ENCODE assay signal across 16 mouse cellular contexts in genomic region chr6:13746577-13747482, GRCm38 (mm10).
DNase-seq lines count a peak whose midpoint lies in the region; ATAC-seq and TF ChIP-seq lines count a peak whose summit lies in the region.
"Had no signal": no experiment of that assay in that cellular context is flagged by ENCODE, and none has a peak within 500 bp of the region (broad histone marks: within the 10 kb centered on the region; RNA-seq: fewer than 3 reads in every experiment).

No protein-coding gene starts in this region.

- no peak overlapping the region for H3K9ac ChIP-seq in ES-E14 (ENCODE audit: insufficient read depth, low read depth, low read length, poor library complexity, severe bottlenecking)
- H3K9ac ChIP-seq in neural tube, embryonic 15.5 days (replicated peaks): no peak overlapping the region
- H3K9ac ChIP-seq: lung, embryonic 15.5 days; midbrain, embryonic 15.5 days had no signal

- H3K4me1 ChIP-seq in ES-E14 (ENCODE audit: control insufficient read depth in 2 of 2, insufficient read depth in 2 of 2, low read length in 2 of 2, poor library complexity in 1 of 2): peaks cover 0 to 2% of the 10 kb centered on the region in 2 experiments; a peak in 1 of 4 replicates
- H3K4me1 ChIP-seq in neural tube, embryonic 15.5 days: peaks cover 6% of the 10 kb centered on the region

- WGBS in neural tube, embryonic 15.5 days: 78% methylated on average over 8 of the region's 8 CpGs

- H3K4me3 ChIP-seq in ES-E14 (ENCODE audit: insufficient read depth in 1 of 2, low read depth in 1 of 2, low read length in 2 of 2, poor library complexity in 1 of 2, severe bottlenecking in 1 of 2): no peak overlapping the region
- H3K4me3 ChIP-seq in neural tube, embryonic 15.5 days (replicated peaks): no peak overlapping the region
- H3K4me3 ChIP-seq: lung, embryonic 15.5 days; midbrain, embryonic 15.5 days had no signal

- no peak overlapping the region for H3K4me2 ChIP-seq in neural tube, embryonic 15.5 days
- H3K4me2 ChIP-seq: liver, embryonic 11.5 days; lung, embryonic 15.5 days had no signal

- no peaks in the 10 kb centered on the region for H3K27me3 ChIP-seq in neural tube, embryonic 15.5 days (replicated peaks)
- H3K27me3 ChIP-seq: lung, embryonic 15.5 days; midbrain, embryonic 15.5 days had no signal

- in situ Hi-C loops in ES-E14 (cut with MboI; ENCODE audit: low sequenced_read_pairs in 2 of 2, unreplicated experiment in 2 of 2): no loop called here

- no peaks in the 10 kb centered on the region for H3K36me3 ChIP-seq in ES-E14 (ENCODE audit: control insufficient read depth, insufficient read depth, low read length, poor library complexity, severe bottlenecking)
- H3K36me3 ChIP-seq in neural tube, embryonic 15.5 days: no peaks in the 10 kb centered on the region
- H3K36me3 ChIP-seq: lung, embryonic 15.5 days; midbrain, embryonic 15.5 days had no signal

- H3K9me3 ChIP-seq in ES-E14 (ENCODE audit: control insufficient read depth, insufficient read depth, low read depth, low read length): peaks cover 4% of the 10 kb centered on the region
- no peaks in the 10 kb centered on the region for H3K9me3 ChIP-seq in neural tube, embryonic 15.5 days (replicated peaks)
- H3K9me3 ChIP-seq: lung, embryonic 15.5 days; midbrain, embryonic 15.5 days had no signal

- peak; percentile 96 for ATAC-seq in frontal cortex, adult (ENCODE audit: low TSS enrichment)
- ATAC-seq in neural tube, embryonic 15.5 days (ENCODE audit: low FRiP score): no peak

- no peak for DNase-seq in frontal cortex, postnatal 14 days (ENCODE audit: low spot score in 2 of 2)
- peak; percentile 11 for DNase-seq in layer of hippocampus, adult 11-12 months (ENCODE audit: low spot score)
- DNase-seq in layer of hippocampus, adult 9-11 months: no peak
- DNase-seq in ES-E14 (ENCODE audit: low read depth, low spot score): no peak
- DNase-seq in fat pad, adult 2 months (ENCODE audit: extremely low read depth, low read depth, low spot score): peak; percentile 65
- DNase-seq: adrenal gland, adult 8-10 months; cerebellum, adult 9-10 months; embryo, embryonic 11 days; kidney, adult 11 months; kidney, postnatal 4 days; right cerebral cortex, postnatal 25 days had no signal

- peak overlapping the region; percentile 72; the same call in 1 of the 2 replicates for H3K27ac ChIP-seq in ES-E14 (ENCODE audit: insufficient read depth, low read depth, low read length, poor library complexity, severe bottlenecking)
- H3K27ac ChIP-seq in neural tube, embryonic 15.5 days (replicated peaks): no peak overlapping the region
- H3K27ac ChIP-seq: lung, embryonic 15.5 days had no signal

TF ChIP-seq in ES-E14, 5 proteins besides CTCF, POLR2A, EP300 and RAD21:
- no peak for TF ChIP-seq MAFK (IDR thresholded peaks at IDR 0.05; ENCODE audit: insufficient read depth, low read depth, low read length)
- TF ChIP-seq CHD2 (IDR thresholded peaks at IDR 0.05; ENCODE audit: low read depth, low read length): no peak
- no peak for TF ChIP-seq HCFC1 (IDR thresholded peaks at IDR 0.05; ENCODE audit: borderline replicate concordance, insufficient read depth, low read length)
- no peak for TF ChIP-seq ZNF384 (IDR thresholded peaks at IDR 0.05; ENCODE audit: low read depth, low read length)

Comparison
In these comparisons a context has a peak if more than half of its experiments do, and no peak if none do; other contexts are left out.
1. DNase-seq: peak in layer of hippocampus, adult 11-12 months (single experiment) and fat pad, adult 2 months (single experiment); none in frontal cortex, postnatal 14 days (0 of 2), layer of hippocampus, adult 9-11 months (single experiment) and ES-E14 (single experiment).